Mouse (Mus musculus) splenic B cell, adult 2 months (primary cell): ENCODE data around the gene Ptov1.

Experiments
- DNase-seq: peaks from one replicate; pipeline ENCODE4 v3.0.0-alpha.2; 2011; ENCODE audit warnings: low read depth, low spot score
- H3K27me3 ChIP-seq: 2 replicates; pipeline ENCODE4 v1.6.1; 2012; ENCODE audit warnings: mild to moderate bottlenecking, low read length, moderate library complexity, mixed read lengths; ENCODE audit not compliant: control insufficient read depth, poor library complexity, insufficient read depth, severe bottlenecking
- H3K36me3 ChIP-seq: 2 replicates; pipeline ENCODE4 v1.6.1; 2012; ENCODE audit warnings: mild to moderate bottlenecking, low read length, moderate library complexity, mixed read lengths; ENCODE audit not compliant: control insufficient read depth, poor library complexity, insufficient read depth, severe bottlenecking

Gene Ptov1

GRCm38 (mm10) chr7:44823409-44823808 is 46.2 kb downstream of the Ptov1 start:
- no peaks in the 10 kb centered on the region for H3K36me3 ChIP-seq
- DNase-seq = peak; percentile 64

GRCm38 (mm10) chr7:44821666-44822448 is 47.7 kb downstream of the Ptov1 start:
- H3K27me3 ChIP-seq = no peaks in the 10 kb centered on the region
- peak; percentile 57 for DNase-seq
- no peaks in the 10 kb centered on the region for H3K36me3 ChIP-seq

More at GRCm38 (mm10) chr7:44823409-44823808, 46.2 kb downstream of the Ptov1 start:
- H3K27me3 ChIP-seq = no peaks in the 10 kb centered on the region

- no peak for DNase-seq
Observed at GRCm38 (mm10) chr7:44820525-44820924, 49.1 kb downstream of the Ptov1 start.

GRCm38 (mm10) chr7:44819863-44820262 is 49.7 kb downstream of the Ptov1 start:
- Histone ChIP-seq H3K27me3 (no peaks in the 10 kb centered on the region), H3K36me3 (no peaks in the 10 kb centered on the region)
- DNase-seq = no peak

More at GRCm38 (mm10) chr7:44820525-44820924, 49.1 kb downstream of the Ptov1 start:
- H3K27me3 ChIP-seq = no peaks in the 10 kb centered on the region
- no peaks in the 10 kb centered on the region for H3K36me3 ChIP-seq

- H3K27me3 ChIP-seq = no peaks in the 10 kb centered on the region
- no peaks in the 10 kb centered on the region for H3K36me3 ChIP-seq
- no peak for DNase-seq
Observed at GRCm38 (mm10) chr7:44819391-44819790, 50.2 kb downstream of the Ptov1 start.

GRCm38 (mm10) chr7:44818751-44819235 is 50.8 kb downstream of the Ptov1 start:
- no peaks in the 10 kb centered on the region for H3K27me3 ChIP-seq
- no peak for DNase-seq
- H3K36me3 ChIP-seq = no peaks in the 10 kb centered on the region

GRCm38 (mm10) chr7:44818164-44818563 is 51.4 kb downstream of the Ptov1 start:
- no peak for DNase-seq
- H3K27me3 ChIP-seq = no peaks in the 10 kb centered on the region
- no peaks in the 10 kb centered on the region for H3K36me3 ChIP-seq

- no peaks in the 10 kb centered on the region for H3K27me3 ChIP-seq
- no peaks in the 10 kb centered on the region for H3K36me3 ChIP-seq
- no peak for DNase-seq
Observed at GRCm38 (mm10) chr7:44817441-44817840, 52.1 kb downstream of the Ptov1 start.

- no peaks in the 10 kb centered on the region for H3K36me3 ChIP-seq
- H3K27me3 ChIP-seq = no peaks in the 10 kb centered on the region
- DNase-seq = no peak
Observed at GRCm38 (mm10) chr7:44816470-44817021, 53.0 kb downstream of the Ptov1 start, which contains the start of gene Atf5. Gene Atf5 (minus strand): TSS chr7:44816658.

GRCm38 (mm10) chr7:44815721-44816469 is 53.7 kb downstream of the Ptov1 start, which contains the start of the genes Nup62 and Il4i1:
Gene Nup62 (plus strand): TSS chr7:44816088.
Gene Il4i1 (plus strand): TSS chr7:44816387.
- peak; percentile 99 for DNase-seq
- no peaks in the 10 kb centered on the region for H3K36me3 ChIP-seq
- no peaks in the 10 kb centered on the region for H3K27me3 ChIP-seq

GRCm38 (mm10) chr7:44814952-44815553 is 54.5 kb downstream of the Ptov1 start:
- DNase-seq = no peak
- Histone ChIP-seq H3K36me3 (no peaks in the 10 kb centered on the region), H3K27me3 (no peaks in the 10 kb centered on the region)

GRCm38 (mm10) chr7:44814423-44814822 is 55.2 kb downstream of the Ptov1 start:
- no peak for DNase-seq
- no peaks in the 10 kb centered on the region for H3K27me3 ChIP-seq

GRCm38 (mm10) chr7:44813985-44814384 is 55.6 kb downstream of the Ptov1 start:
- H3K36me3 ChIP-seq = no peaks in the 10 kb centered on the region
- no peak for DNase-seq
- H3K27me3 ChIP-seq = no peaks in the 10 kb centered on the region

More at GRCm38 (mm10) chr7:44814423-44814822, 55.2 kb downstream of the Ptov1 start:
- no peaks in the 10 kb centered on the region for H3K36me3 ChIP-seq
